Mouse (Mus musculus) heart, postnatal 0 days (tissue): ENCODE data around the gene Mfn2.

Experiments
- CTCF ChIP-seq: IDR thresholded peaks from 2 replicates; pipeline ENCODE4 v1.5.1; 2016; ENCODE audit warnings: antibody characterized with exemption, control low read depth, low read depth
- EP300 ChIP-seq: IDR thresholded peaks from 2 replicates; pipeline ENCODE4 v1.6.1; 2016; ENCODE audit warnings: antibody characterized with exemption, low read depth

DNA sequence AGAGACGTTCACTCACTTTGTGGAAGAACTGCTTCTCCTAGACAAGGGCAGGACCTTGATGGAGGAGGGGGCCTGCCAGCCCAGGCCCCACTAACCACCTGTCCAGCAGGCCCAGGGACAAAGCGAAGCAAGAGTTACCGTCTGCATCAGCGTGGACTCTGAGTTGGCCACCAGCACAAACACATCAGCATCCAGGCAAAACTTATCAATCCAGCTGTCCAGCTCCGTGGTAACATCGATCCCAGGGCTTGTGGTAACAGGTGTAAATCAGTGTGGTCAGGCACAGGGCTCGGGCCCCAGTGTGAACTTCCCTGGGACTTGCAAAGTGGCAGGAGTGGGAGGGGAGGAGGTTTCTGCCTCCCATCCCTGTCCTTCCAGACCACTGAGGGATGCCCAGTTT lies 17.2 kb downstream of the Mfn2 start:
- no peak for TF ChIP-seq CTCF
- TF ChIP-seq EP300: no peak
